ENCODE assay signal across 22 mouse cellular contexts in the genomic region with DNA sequence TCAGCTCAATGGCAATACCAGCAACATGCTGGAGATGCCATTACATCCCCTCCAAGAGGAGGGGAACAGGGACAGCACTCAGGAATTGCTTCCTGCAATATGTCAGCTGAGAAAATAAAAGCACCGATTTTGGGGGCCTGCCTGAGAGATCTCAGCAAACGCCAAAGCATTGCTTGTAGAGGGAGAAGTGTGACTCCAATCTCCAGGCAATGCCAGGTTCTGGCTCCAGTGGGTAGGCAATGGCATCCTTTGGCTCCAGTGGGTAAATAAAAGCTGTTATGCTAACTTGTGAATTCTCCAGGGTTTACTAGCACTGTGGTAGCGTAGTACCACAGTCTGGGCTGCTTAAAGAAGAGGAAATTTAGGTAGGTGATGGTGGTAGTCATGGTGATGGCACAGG.
DNase-seq lines count a peak whose midpoint lies in the region; ATAC-seq and TF ChIP-seq lines count a peak whose summit lies in the region.
"Had no signal": no experiment of that assay in that cellular context is flagged by ENCODE, and none has a peak within 500 bp of the region (broad histone marks: within the 10 kb centered on the region; RNA-seq: fewer than 3 reads in every experiment).

No protein-coding gene starts in this region.

- H3K4me1 ChIP-seq in forebrain, embryonic 13.5 days, result peaks cover 6% of the 10 kb centered on the region; the same call in 1 of the 2 replicates
- H3K4me1 ChIP-seq in forebrain, embryonic 10.5 days, result peaks cover 16% of the 10 kb centered on the region
- H3K4me1 ChIP-seq in hindbrain, embryonic 15.5 days (replicated peaks), result no peaks in the 10 kb centered on the region; the same call in 1 of the 2 replicates
- H3K4me1 ChIP-seq in hindbrain, embryonic 12.5 days, result no peaks in the 10 kb centered on the region
- H3K4me1 ChIP-seq: embryonic facial prominence, embryonic 12.5 days; heart, embryonic 10.5 days; liver, embryonic 15.5 days; lung, embryonic 15.5 days; megakaryocyte, embryonic 14.5 days had no signal

- H3K36me3 ChIP-seq in forebrain, embryonic 13.5 days (ENCODE audit: poor library complexity, severe bottlenecking), result no peaks in the 10 kb centered on the region
- H3K36me3 ChIP-seq in forebrain, embryonic 10.5 days (replicated peaks), result no peaks in the 10 kb centered on the region
- H3K36me3 ChIP-seq in hindbrain, embryonic 15.5 days, result no peaks in the 10 kb centered on the region
- H3K36me3 ChIP-seq in hindbrain, embryonic 12.5 days, result no peaks in the 10 kb centered on the region
- H3K36me3 ChIP-seq: embryonic facial prominence, embryonic 12.5 days; heart, embryonic 10.5 days; limb, embryonic 10.5 days; liver, embryonic 15.5 days; lung, embryonic 15.5 days had no signal

- H3K9ac ChIP-seq in forebrain, embryonic 13.5 days, result no peak overlapping the region
- no peak overlapping the region for H3K9ac ChIP-seq in hindbrain, embryonic 15.5 days
- no peak overlapping the region for H3K9ac ChIP-seq in hindbrain, embryonic 12.5 days
- H3K9ac ChIP-seq: embryonic facial prominence, embryonic 12.5 days; liver, embryonic 15.5 days; lung, embryonic 15.5 days had no signal

- peak; percentile 71; the same call in 1 of the 2 replicates for ATAC-seq in forebrain, embryonic 13.5 days
- ATAC-seq in hindbrain, embryonic 15.5 days (ENCODE audit: low FRiP score, low read depth), result 0 out of 2 replicates have a peak, but pooled peaks have one; percentile 23
- ATAC-seq in hindbrain, embryonic 12.5 days (ENCODE audit: low FRiP score), result no peak
- ATAC-seq: activated CD4-positive, CD25-positive, alpha-beta regulatory T cell, adult 4 months had no signal

- WGBS in forebrain, embryonic 13.5 days, result 71% methylated on average over 3 of the region's 3 CpGs
- WGBS in forebrain, embryonic 10.5 days, result 78% methylated on average over 3 of the region's 3 CpGs
- WGBS in hindbrain, embryonic 15.5 days, result 79% methylated on average over 3 of the region's 3 CpGs
- 60% methylated on average over 3 of the region's 3 CpGs for WGBS in hindbrain, embryonic 12.5 days

- no peaks in the 10 kb centered on the region for H3K27me3 ChIP-seq in forebrain, embryonic 13.5 days
- no peaks in the 10 kb centered on the region for H3K27me3 ChIP-seq in forebrain, embryonic 10.5 days (ENCODE audit: poor library complexity, severe bottlenecking)
- no peaks in the 10 kb centered on the region for H3K27me3 ChIP-seq in hindbrain, embryonic 15.5 days
- H3K27me3 ChIP-seq in hindbrain, embryonic 12.5 days, result no peaks in the 10 kb centered on the region
- H3K27me3 ChIP-seq: embryonic facial prominence, embryonic 12.5 days; liver, embryonic 15.5 days; lung, embryonic 15.5 days; megakaryocyte, embryonic 14.5 days had no signal

- DNase-seq in forebrain, embryonic 10.5 days (ENCODE audit: extremely low spot score, low spot score), result no peak
- DNase-seq in brain, embryonic 14.5 days (ENCODE audit: low read depth), result peak; percentile 70
- peak; percentile 41 to 44 for DNase-seq in cerebellum, postnatal 25 days
- no peak for DNase-seq in left cerebral cortex, adult 9 months (ENCODE audit: low spot score in 2 of 2)
- DNase-seq: adrenal gland, adult 8-10 months; kidney, adult 8-10 months; kidney, postnatal 10 days; liver; lung, postnatal 36 days; thymus, adult 2 months; thymus, postnatal 4 days had no signal

- no peak overlapping the region for H3K4me3 ChIP-seq in forebrain, embryonic 13.5 days
- H3K4me3 ChIP-seq in forebrain, embryonic 10.5 days, result no peak overlapping the region
- no peak overlapping the region for H3K4me3 ChIP-seq in hindbrain, embryonic 15.5 days
- H3K4me3 ChIP-seq in hindbrain, embryonic 12.5 days, result no peak overlapping the region
- H3K4me3 ChIP-seq: embryonic facial prominence, embryonic 12.5 days; heart, embryonic 10.5 days; limb, embryonic 10.5 days; liver, embryonic 15.5 days; lung, embryonic 15.5 days; megakaryocyte, embryonic 14.5 days had no signal

- H3K4me2 ChIP-seq in forebrain, embryonic 13.5 days, result no peak overlapping the region
- no peak overlapping the region for H3K4me2 ChIP-seq in hindbrain, embryonic 15.5 days
- no peak overlapping the region for H3K4me2 ChIP-seq in hindbrain, embryonic 12.5 days (replicated peaks)
- H3K4me2 ChIP-seq: embryonic facial prominence, embryonic 12.5 days; liver, embryonic 15.5 days; lung, embryonic 15.5 days had no signal

- H3K27ac ChIP-seq in forebrain, embryonic 13.5 days, result no peak overlapping the region
- no peak overlapping the region for H3K27ac ChIP-seq in forebrain, embryonic 10.5 days
- H3K27ac ChIP-seq in hindbrain, embryonic 15.5 days (replicated peaks), result no peak overlapping the region
- H3K27ac ChIP-seq in hindbrain, embryonic 12.5 days, result no peak overlapping the region
- H3K27ac ChIP-seq: embryonic facial prominence, embryonic 12.5 days; heart, embryonic 10.5 days; limb, embryonic 10.5 days; liver, embryonic 15.5 days; lung, embryonic 15.5 days; stomach, postnatal 0 days had no signal

- no peak for TF ChIP-seq POLR2A in brain, embryonic 14.5 days (IDR thresholded peaks at IDR 0.05; ENCODE audit: borderline replicate concordance, extremely low read depth, insufficient read depth, insufficient read length, poor library complexity, severe bottlenecking)

- TF ChIP-seq CTCF in brain, embryonic 14.5 days (IDR thresholded peaks at IDR 0.05; ENCODE audit: borderline replicate concordance, extremely low read depth, insufficient read depth, insufficient read length), result no peak

- H3K9me3 ChIP-seq in forebrain, embryonic 13.5 days (replicated peaks), result no peaks in the 10 kb centered on the region
- no peaks in the 10 kb centered on the region for H3K9me3 ChIP-seq in forebrain, embryonic 10.5 days
- no peaks in the 10 kb centered on the region for H3K9me3 ChIP-seq in hindbrain, embryonic 15.5 days
- no peaks in the 10 kb centered on the region for H3K9me3 ChIP-seq in hindbrain, embryonic 12.5 days (replicated peaks)
- H3K9me3 ChIP-seq: embryonic facial prominence, embryonic 12.5 days; heart, embryonic 10.5 days; limb, embryonic 10.5 days; liver, embryonic 15.5 days; lung, embryonic 15.5 days had no signal

Comparison
In these comparisons a context has a peak if more than half of its experiments do, and no peak if none do; other contexts are left out.
1. DNase-seq: peak in brain, embryonic 14.5 days (single experiment) and cerebellum, postnatal 25 days (2 of 2); none in forebrain, embryonic 10.5 days (single experiment) and left cerebral cortex, adult 9 months (0 of 2).